Mouse (Mus musculus) bone marrow macrophage, adult 2 months (primary cell): ENCODE measurements at regions not wholly inside any gene's neighbourhood (a gene's known extent, or its start where the extent isn't known, plus 50 kb on each side); places are given as distances from the start of the nearest gene placed in this dataset.
A peak's percentile ranks its signal among the peaks of the same experiment; 100 is the strongest.

Experiments used
- H3K27ac ChIP-seq: 2 replicates; pipeline ENCODE4 v1.5.1; 2012; ENCODE audit warnings: low read depth, low read length; ENCODE audit not compliant: insufficient read depth
- H3K4me1 ChIP-seq: 2 replicates; pipeline ENCODE4 v1.6.1; 2012; ENCODE audit warnings: low read length; ENCODE audit not compliant: control insufficient read depth, insufficient read depth
- H3K4me3 ChIP-seq: 2 replicates; pipeline ENCODE4 v1.5.1; 2012; ENCODE audit warnings: mild to moderate bottlenecking, low read length, moderate library complexity; ENCODE audit not compliant: insufficient read depth
- CTCF ChIP-seq: IDR thresholded peaks from 2 replicates; pipeline ENCODE4 v1.5.1; 2012; ENCODE audit warnings: low read depth, mild to moderate bottlenecking, low read length, moderate library complexity
- POLR2A ChIP-seq: IDR thresholded peaks from 2 replicates; pipeline ENCODE4 v1.6.1; 2012; ENCODE audit warnings: mild to moderate bottlenecking, low read depth, low read length, borderline replicate concordance

DNA sequence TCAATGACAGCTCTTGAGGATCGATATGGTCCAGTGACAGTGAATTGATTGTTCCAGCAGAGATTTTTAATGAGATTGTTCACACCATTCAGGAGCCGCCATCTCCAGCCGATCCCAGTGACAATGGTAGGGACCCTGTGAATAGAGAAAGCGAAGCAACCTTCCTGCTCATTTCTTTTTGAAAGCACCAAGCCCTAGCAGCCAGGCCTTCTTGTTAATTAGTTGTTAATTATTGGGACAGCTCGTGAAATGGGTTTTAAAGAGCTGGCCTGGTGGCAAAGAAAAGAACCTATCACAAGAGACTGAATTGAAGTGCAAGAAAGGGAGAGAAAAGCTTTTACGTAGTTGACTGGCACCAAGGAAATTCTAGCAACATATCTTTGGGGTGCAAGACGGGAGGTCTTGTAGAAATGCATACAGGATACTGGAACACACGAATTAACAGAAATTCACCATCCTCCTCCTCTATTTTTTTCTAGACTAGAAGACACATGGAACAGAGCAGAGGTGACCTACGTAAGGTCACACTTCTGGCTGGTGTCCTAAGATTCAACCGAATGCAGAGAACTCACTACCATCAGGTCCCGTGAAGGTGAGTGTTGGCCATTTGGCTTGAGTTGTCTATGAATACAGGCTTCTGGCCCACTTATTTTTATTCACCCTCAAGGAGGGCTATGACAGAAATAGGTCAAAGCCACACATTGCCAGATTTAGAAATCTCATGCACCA lies 320.7 kb downstream of the Tbc1d1 start:
- no peak overlapping the region for H3K4me3 ChIP-seq
- H3K4me1 ChIP-seq, result no peaks in the 10 kb centered on the region
- TF ChIP-seq CTCF, result no peak
- H3K27ac ChIP-seq, result no peak overlapping the region

- Histone ChIP-seq H3K4me3 (no peak overlapping the region), H3K4me1 (no peaks in the 10 kb centered on the region), H3K27ac (no peak overlapping the region)
- TF ChIP-seq POLR2A, result no peak
- no peak for TF ChIP-seq CTCF
Measured at GRCm38 (mm10) chr5:64478143-64478542, 322.0 kb downstream of the Tbc1d1 start.

DNA sequence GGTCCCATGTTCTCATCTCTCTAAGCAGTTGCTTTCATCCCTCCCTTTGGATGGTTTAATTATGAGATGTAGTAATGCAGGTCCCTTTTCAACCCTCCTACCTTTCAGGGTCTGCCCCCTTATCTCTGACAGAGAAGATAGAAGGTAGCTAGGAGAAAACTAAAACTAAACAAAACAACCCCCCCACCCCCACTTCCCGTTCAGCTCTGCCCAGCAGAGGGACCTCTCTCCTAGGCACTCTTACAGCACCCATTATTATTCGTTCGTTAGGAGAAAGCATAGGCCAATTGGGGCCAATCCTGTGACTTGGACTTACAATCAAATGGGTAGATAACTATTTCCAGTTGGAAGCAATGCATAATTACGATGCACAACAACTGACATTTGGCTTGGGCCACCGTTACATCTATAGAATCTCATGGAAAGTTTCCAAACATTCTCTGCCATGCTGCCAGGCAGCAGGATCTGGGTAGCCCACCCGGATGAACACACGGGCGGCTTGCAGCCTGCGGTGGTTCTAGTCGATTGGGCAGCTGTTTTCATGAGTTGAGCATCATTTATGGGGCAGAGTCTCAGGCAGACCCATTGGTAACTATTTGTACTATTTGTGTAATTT lies 322.6 kb downstream of the Tbc1d1 start:
- Histone ChIP-seq H3K27ac (no peak overlapping the region), H3K4me1 (no peaks in the 10 kb centered on the region), H3K4me3 (no peak overlapping the region)
- no peak for TF ChIP-seq CTCF
- TF ChIP-seq POLR2A, result no peak

GRCm38 (mm10) chr5:64479315-64479714 lies 323.2 kb downstream of the Tbc1d1 start:
- TF ChIP-seq POLR2A, result no peak
- no peak for TF ChIP-seq CTCF
- H3K27ac ChIP-seq, result no peak overlapping the region
- H3K4me3 ChIP-seq, result no peak overlapping the region
- H3K4me1 ChIP-seq, result no peaks in the 10 kb centered on the region

DNA sequence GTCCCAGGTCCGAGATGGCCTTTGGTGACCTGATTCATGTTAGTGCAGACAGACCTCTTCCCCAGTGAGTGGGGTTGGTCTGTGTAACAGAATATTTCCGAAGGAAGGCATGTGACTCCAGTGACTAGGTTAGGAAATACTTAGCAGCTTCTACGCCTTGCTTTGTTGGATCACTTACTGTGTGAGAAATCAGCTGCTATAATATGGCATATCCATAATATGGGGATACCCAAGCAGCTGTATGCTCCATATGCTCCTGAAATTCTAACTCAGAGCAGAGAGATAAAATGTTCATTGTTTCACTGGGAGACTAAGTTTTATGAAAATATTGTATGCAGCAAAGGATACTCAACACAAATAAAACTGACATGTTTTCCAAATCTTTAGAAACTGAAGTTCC lies 318.1 kb upstream of the Klf3 start:
- TF ChIP-seq CTCF, result no peak
- Histone ChIP-seq H3K27ac (no peak overlapping the region), H3K4me1 (peaks cover 4% of the 10 kb centered on the region; the same call in 1 of the 2 replicates)

DNA sequence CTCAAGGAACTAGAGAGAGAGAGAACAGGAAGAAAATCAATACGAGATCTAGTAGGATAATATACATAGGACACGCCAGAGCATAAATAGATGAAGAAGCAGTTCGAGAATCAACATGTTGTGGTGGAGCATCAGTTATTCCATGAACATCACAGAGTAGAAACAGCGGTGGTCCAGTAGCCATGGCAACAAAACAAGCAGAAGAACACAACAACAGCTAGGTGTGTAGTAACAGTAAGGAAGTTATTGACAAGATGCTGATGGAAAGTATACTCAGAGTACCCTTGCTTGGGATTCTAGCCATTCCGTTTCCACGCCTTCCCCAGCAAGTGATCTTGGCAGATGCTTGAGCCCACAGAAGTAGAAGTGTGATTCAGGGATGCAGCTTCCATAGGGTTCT lies 317.3 kb upstream of the Klf3 start:
- H3K27ac ChIP-seq, result no peak overlapping the region

More for the DNA sequence above, 318.1 kb upstream of the Klf3 start:
- no peak overlapping the region for H3K4me3 ChIP-seq

DNA sequence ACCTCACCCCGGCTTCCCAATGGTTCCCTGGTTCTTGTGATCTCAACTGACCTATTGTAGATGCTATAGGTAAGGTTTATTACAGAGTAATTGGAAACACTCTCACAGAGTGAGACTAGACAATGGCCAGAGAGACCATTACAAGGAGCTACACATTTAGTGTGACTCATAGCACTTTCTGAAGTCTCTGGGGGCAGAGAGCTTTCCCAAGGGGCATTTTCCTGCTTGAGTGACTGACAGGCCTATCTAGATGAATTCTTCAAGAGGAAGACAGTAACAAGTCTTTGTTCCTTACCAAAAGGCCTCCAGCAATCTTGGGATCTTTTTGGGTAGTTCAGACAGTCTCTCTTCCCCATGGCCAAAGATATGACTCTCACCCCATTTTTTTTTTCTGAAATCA lies 316.4 kb upstream of the Klf3 start:
- Histone ChIP-seq H3K4me3 (no peak overlapping the region), H3K4me1 (peaks cover 4% of the 10 kb centered on the region; the same call in 1 of the 2 replicates), H3K27ac (no peak overlapping the region)
- TF ChIP-seq CTCF, result no peak
- TF ChIP-seq POLR2A, result no peak

More for the DNA sequence above, 317.3 kb upstream of the Klf3 start:
- TF ChIP-seq POLR2A (no peak), CTCF (no peak)
- peaks cover 4% of the 10 kb centered on the region; the same call in 1 of the 2 replicates for H3K4me1 ChIP-seq
- H3K4me3 ChIP-seq, result no peak overlapping the region

- Histone ChIP-seq H3K4me3 (peak overlapping the region; percentile 51), H3K27ac (no peak overlapping the region), H3K4me1 (peaks cover 4% of the 10 kb centered on the region; the same call in 1 of the 2 replicates)
- TF ChIP-seq POLR2A (no peak), CTCF (no peak)
Measured at GRCm38 (mm10) chr5:64487698-64488398, 315.3 kb upstream of the Klf3 start.

DNA sequence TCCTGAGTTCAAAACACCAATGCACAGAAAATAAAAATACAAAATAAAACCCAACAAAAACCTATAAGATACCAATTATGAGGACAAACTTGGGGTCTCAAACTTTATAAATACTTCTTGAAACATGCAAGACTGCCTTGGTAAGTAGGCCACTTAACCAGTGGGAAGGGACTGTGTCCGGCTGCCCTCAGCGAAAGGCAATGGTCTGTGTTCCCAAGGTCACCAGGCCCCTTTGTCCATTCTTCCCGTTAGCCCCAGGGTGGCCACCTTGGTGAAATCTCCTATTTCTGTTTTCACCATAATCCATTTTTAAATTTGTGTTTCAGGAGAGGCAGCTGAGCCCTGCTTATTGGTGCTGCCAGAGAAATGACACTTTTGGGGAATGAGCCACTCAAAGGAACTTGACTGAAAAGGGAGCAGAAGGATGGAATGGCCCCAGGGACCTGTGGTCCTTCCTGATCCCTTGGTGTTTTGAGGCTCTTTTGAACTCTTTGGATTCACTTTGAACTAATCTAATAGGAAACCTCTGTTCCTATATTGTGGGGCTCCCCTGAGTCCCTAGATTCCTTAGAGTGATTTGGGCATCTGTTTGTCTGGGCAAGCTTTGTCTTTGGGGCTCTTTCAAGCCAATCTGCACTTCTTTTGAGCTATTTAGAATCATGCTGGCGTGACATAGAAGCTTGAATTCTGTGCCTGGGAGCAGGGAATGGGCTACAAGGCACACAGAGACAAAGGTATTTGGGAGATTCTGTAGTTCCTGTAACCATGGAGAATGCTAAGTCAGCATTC lies 313.3 kb upstream of the Klf3 start:
- Histone ChIP-seq H3K27ac (no peak overlapping the region), H3K4me3 (no peak overlapping the region), H3K4me1 (peaks cover 4% of the 10 kb centered on the region; the same call in 1 of the 2 replicates)
- no peak for TF ChIP-seq CTCF
- TF ChIP-seq POLR2A, result no peak
